Mouse (Mus musculus) adrenal gland, postnatal 4 days (tissue): ENCODE measurements at regions not wholly inside any gene's neighbourhood (a gene's known extent, or its start where the extent isn't known, plus 50 kb on each side); places are given as distances from the start of the nearest gene placed in this dataset.
"Not testable (repeated sequence)": the region's sequence is repeated elsewhere in the genome, so short reads cannot be mapped to it uniquely, and the experiment has no call there.

ENCODE experiments used
- DNase-seq, 2 experiments: peaks; one replicate each; pipeline ENCODE4 v3.0.0; 2021 to 2022; ENCODE audit warnings: low spot score in 2 of 2, mixed read lengths in 2 of 2

GRCm38 (mm10) chr17:50346451-50347192 is 53.2 kb upstream of the Dazl start:
- no peak for DNase-seq

GRCm38 (mm10) chr17:50353818-50354217 is 60.4 kb upstream of the Dazl start:
- DNase-seq, result not testable (repeated sequence)

GRCm38 (mm10) chr17:50354357-50354756 is 60.9 kb upstream of the Dazl start:
- DNase-seq, result no peak

GRCm38 (mm10) chr17:50361657-50362233 is 68.3 kb upstream of the Dazl start:
- DNase-seq, result no peak

GRCm38 (mm10) chr17:50365396-50365795 is 72.0 kb upstream of the Dazl start:
- no peak for DNase-seq

- no peak for DNase-seq
These were observed 72.7 kb upstream of the Dazl start for GRCm38 (mm10) chr17:50366181-50366580.

- no peak for DNase-seq
These were observed 75.9 kb upstream of the Dazl start for GRCm38 (mm10) chr17:50369216-50369875.

GRCm38 (mm10) chr17:50370484-50370883 is 77.0 kb upstream of the Dazl start:
- no peak for DNase-seq

GRCm38 (mm10) chr17:50373496-50374141 is 80.2 kb upstream of the Dazl start:
- DNase-seq, result no peak

GRCm38 (mm10) chr17:50375465-50375864 is 82.0 kb upstream of the Dazl start:
- no peak for DNase-seq

GRCm38 (mm10) chr17:50376708-50377107 is 83.3 kb upstream of the Dazl start:
- no peak for DNase-seq

GRCm38 (mm10) chr17:50378141-50378727 is 84.8 kb upstream of the Dazl start:
- no peak for DNase-seq

GRCm38 (mm10) chr17:50388715-50389710 is 95.6 kb upstream of the Dazl start:
- no peak for DNase-seq

GRCm38 (mm10) chr17:50390151-50390550 is 96.7 kb upstream of the Dazl start:
- no peak for DNase-seq

- no peak for DNase-seq
These were observed 97.8 kb upstream of the Dazl start for GRCm38 (mm10) chr17:50391207-50391606.

GRCm38 (mm10) chr17:50391996-50392395 is 98.6 kb upstream of the Dazl start:
- no peak for DNase-seq

- no peak for DNase-seq
These were observed 99.0 kb upstream of the Dazl start for GRCm38 (mm10) chr17:50392428-50392827.

GRCm38 (mm10) chr17:50392966-50393365 is 99.5 kb upstream of the Dazl start:
- no peak for DNase-seq

- DNase-seq, result peak in 1 of 2 experiments; percentile 26
These were observed 100.3 kb upstream of the Dazl start for GRCm38 (mm10) chr17:50393698-50394097.

GRCm38 (mm10) chr17:50394801-50395200 is 101.4 kb upstream of the Dazl start:
- no peak for DNase-seq
